Mouse (Mus musculus) E14TG2a.4 (cell line): ENCODE measurements around the gene Crip3.

Experiments
- H3K27me3 ChIP-seq: 2 replicates; pipeline ENCODE4 v1.6.1; 2014; ENCODE audit warnings: low read length, control low read depth; ENCODE audit not compliant: insufficient read depth
- H3K36me3 ChIP-seq: 2 replicates; pipeline ENCODE4 v1.6.1; 2014; ENCODE audit warnings: low read length, control low read depth; ENCODE audit not compliant: insufficient read depth
- H3K4me1 ChIP-seq: replicated peaks from 2 replicates; pipeline ENCODE4 v1.6.1; 2014; ENCODE audit warnings: low read depth, low read length, control low read depth
- H3K4me3 ChIP-seq: replicated peaks from 2 replicates; pipeline ENCODE4 v1.5.1; 2014; ENCODE audit warnings: mild to moderate bottlenecking, low read length
- H3K9me3 ChIP-seq: 2 replicates; pipeline ENCODE4 v1.6.1; 2014; ENCODE audit warnings: low read length, control low read depth
- CTCF ChIP-seq: conservative IDR thresholded peaks from 2 replicates; pipeline ENCODE4 v1.5.1; 2014; ENCODE audit warnings: low read length
- NANOG ChIP-seq: IDR thresholded peaks from 2 replicates; pipeline ENCODE4 v1.6.1; 2014; ENCODE audit warnings: borderline replicate concordance, low read length, mixed read lengths
- POU5F1 ChIP-seq: IDR thresholded peaks from 2 replicates; pipeline ENCODE4 v1.6.1; 2014; ENCODE audit warnings: low read length, borderline replicate concordance

Gene Crip3

DNA sequence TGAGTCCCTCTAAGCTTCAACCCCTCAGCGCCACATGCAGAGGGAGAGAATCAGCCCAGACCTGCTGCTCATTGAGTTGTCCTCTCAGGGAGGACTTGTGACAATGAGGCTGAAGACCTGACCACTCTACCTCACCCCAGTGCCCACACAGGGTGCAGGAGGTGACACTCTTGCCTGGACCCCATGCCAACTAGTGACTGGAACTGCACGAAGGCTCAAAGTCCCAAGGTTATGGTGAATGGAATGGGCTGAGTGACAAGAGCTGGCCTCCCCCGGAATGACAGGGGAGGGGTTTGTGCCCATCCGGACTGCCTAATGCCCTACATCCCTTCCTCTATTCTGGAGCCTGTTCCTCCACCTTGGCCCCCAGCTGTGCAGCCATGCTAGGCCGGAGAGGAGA, 24.0 kb downstream of the Crip3 start:
- Histone ChIP-seq H3K27me3 (peaks cover 75% of the 10 kb centered on the region), H3K4me3 (no peak overlapping the region; the same call in 1 of the 2 replicates), H3K9me3 (no peaks in the 10 kb centered on the region), H3K4me1 (peaks cover 60% of the 10 kb centered on the region), H3K36me3 (no peaks in the 10 kb centered on the region)
- no peak for TF ChIP-seq CTCF
- TF ChIP-seq POU5F1: no peak
- no peak for TF ChIP-seq NANOG

DNA sequence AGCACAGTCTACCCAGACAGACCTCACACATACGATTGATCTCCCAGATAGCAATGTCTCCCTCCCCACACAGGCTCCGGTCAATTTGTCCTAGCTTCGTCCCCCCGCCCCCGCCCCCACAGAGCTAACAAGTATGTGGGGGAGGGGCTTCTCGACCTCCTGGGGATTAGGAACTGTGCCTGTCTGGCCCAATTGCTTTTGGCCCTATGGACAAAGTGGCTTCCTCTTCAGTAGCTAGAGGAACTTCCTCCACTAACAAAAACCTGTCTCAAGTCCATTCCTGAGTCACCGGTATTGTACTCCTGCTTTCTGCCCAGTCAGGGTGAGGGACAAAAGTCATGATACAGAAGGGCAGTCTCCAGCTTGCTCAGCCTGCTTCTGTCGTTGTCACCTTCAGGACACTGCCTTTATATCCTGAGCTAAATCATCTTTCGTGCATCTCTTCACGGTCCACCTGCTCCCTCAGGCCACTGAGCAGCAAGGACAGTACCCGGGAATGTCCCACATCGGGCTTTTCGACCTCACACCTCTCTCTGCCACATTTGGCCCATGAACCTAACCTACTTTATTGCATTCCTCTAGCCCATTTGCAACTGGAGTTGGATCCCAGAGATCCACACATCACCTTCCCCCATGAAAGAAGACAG, 24.7 kb downstream of the Crip3 start:
- H3K4me1 ChIP-seq: peaks cover 60% of the 10 kb centered on the region
- H3K9me3 ChIP-seq: no peaks in the 10 kb centered on the region
- peak overlapping the region; percentile 13; the same call in 1 of the 2 replicates for H3K4me3 ChIP-seq
- peaks cover 75% of the 10 kb centered on the region for H3K27me3 ChIP-seq
- no peaks in the 10 kb centered on the region for H3K36me3 ChIP-seq
- TF ChIP-seq POU5F1: no peak
- no peak for TF ChIP-seq CTCF
- TF ChIP-seq NANOG: no peak

DNA sequence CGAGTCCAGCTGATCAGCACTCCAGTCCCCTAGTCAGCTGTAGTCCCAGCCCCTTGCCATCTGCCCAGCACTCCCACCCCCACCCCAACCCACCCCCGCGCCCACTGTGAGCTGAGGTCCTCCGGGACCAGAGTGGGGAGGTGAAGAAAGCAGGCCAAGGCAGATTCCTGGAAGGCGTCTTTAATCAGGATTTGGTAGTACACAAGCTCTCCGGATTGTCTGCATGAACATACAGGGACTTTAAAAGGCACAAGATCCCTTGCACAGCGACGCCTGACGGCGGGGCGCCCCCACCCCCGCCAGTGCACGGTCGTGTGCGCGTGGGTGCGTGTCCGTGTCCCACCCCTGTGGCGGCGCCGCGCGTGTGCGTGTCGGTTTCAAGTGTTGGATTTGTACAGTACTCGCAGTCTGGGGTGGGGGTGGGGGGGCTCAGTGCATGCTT, 25.3 kb downstream of the Crip3 start:
- Histone ChIP-seq H3K27me3 (peaks cover 77% of the 10 kb centered on the region), H3K4me3 (peak overlapping the region; percentile 74), H3K9me3 (no peaks in the 10 kb centered on the region), H3K4me1 (peaks cover 63% of the 10 kb centered on the region), H3K36me3 (no peaks in the 10 kb centered on the region)
- TF ChIP-seq CTCF: no peak
- TF ChIP-seq POU5F1: no peak
- no peak for TF ChIP-seq NANOG

DNA sequence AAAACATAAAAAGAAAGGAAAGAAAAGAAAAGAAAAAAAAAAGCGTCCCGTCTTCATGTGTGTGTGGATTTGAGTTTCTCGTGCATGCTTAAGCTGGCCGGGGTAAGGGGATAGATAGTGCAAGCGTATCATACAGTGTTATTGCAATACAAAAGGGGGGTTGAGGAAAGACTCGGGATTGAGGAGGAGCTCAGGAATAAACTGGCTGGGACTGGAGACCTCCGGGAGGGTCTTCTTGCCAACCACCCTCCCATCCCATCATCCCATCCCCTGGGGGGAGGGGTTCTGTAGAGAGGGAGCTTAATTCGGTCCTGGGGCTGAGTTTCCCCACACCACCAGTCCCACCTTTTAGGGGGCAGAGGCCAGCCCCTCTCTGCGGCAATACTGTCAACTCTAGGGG, 25.8 kb downstream of the Crip3 start:
- peaks cover 68% of the 10 kb centered on the region for H3K4me1 ChIP-seq
- peak overlapping the region; percentile 74 for H3K4me3 ChIP-seq
- peaks cover 83% of the 10 kb centered on the region for H3K27me3 ChIP-seq
- TF ChIP-seq CTCF (no peak), NANOG (no peak), POU5F1 (no peak)
- no peaks in the 10 kb centered on the region for H3K9me3 ChIP-seq
- no peaks in the 10 kb centered on the region for H3K36me3 ChIP-seq

DNA sequence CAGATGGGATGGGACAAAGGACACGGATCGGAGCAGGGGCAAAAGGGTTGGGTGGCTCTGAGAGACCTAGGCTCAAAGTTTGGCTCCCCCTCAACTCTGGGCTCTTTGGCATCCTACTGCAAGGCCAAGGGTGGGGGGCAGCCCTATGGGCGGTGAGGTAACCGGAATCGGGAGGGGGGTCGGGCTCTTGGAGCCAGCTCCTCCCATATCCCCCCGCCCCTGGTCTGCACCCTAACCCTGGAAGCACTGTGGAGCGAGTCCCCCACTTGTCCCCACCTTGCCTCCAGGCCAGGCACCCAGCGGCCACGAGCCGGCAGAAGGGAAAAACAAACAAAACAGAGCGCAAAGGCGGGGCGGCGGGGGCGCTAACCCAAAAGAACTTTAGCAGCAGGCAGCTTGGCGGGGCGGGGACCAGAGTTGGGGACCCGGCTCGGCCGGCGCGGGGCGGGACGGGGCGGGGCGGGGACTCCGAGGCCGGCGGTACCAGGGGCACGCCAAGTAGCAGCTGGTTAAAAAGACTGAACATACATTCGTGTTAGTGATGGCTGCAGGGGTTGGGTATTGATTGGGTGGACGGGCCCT, 26.5 kb downstream of the Crip3 start:
- H3K27me3 ChIP-seq: peaks cover 89% of the 10 kb centered on the region
- H3K4me3 ChIP-seq: peak overlapping the region; percentile 74
- H3K36me3 ChIP-seq: no peaks in the 10 kb centered on the region
- H3K9me3 ChIP-seq: no peaks in the 10 kb centered on the region
- H3K4me1 ChIP-seq: peaks cover 74% of the 10 kb centered on the region
- no peak for TF ChIP-seq NANOG
- no peak for TF ChIP-seq CTCF
- TF ChIP-seq POU5F1: no peak

DNA sequence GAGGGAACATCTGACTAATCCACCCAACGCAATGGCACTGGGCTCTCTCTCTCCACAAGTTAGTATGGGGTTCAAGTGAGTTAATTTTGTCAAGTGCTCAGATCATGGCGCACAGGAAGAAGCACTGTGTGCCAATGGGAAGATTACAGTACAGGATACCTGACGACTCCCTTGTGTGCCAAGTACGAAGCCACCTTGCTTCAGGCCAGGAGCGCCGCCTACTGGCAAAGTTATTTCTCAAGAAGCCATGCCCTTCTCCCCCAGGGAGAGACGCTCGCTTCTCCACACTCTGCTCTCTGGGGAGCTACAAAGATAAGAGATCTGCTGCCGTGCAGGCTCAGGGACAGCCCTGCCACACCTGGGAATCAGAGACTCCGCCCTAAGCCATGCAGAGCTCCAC, 29.1 kb downstream of the Crip3 start:
- Histone ChIP-seq H3K4me1 (peaks cover 75% of the 10 kb centered on the region), H3K4me3 (no peak overlapping the region), H3K36me3 (no peaks in the 10 kb centered on the region), H3K27me3 (peaks cover 96% of the 10 kb centered on the region), H3K9me3 (no peaks in the 10 kb centered on the region)
- TF ChIP-seq CTCF: peak; percentile 85
- no peak for TF ChIP-seq NANOG
- TF ChIP-seq POU5F1: no peak

DNA sequence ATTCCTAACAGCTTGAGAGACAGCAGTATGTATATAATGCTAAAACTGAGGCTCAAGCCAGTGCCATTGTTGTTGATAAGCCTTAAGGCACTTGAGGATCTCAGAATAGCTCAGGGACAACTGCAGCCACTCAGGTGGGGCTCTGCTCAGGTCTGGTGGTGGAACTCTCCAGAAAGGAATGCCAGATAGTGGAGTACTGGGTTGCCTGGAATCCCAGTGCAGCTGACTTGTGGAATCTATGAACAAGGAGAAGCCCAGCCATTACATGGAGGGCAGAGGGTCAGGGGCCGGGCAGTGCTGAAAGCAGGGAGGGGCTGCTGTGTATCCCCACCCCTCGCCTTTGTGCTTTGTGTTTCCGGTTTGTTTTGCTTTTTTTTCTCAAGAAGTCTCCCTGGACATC, 29.7 kb downstream of the Crip3 start:
- Histone ChIP-seq H3K4me3 (no peak overlapping the region), H3K4me1 (peaks cover 73% of the 10 kb centered on the region), H3K36me3 (no peaks in the 10 kb centered on the region), H3K27me3 (peaks cover 96% of the 10 kb centered on the region), H3K9me3 (no peaks in the 10 kb centered on the region)
- TF ChIP-seq POU5F1 (no peak), CTCF (no peak), NANOG (no peak)

DNA sequence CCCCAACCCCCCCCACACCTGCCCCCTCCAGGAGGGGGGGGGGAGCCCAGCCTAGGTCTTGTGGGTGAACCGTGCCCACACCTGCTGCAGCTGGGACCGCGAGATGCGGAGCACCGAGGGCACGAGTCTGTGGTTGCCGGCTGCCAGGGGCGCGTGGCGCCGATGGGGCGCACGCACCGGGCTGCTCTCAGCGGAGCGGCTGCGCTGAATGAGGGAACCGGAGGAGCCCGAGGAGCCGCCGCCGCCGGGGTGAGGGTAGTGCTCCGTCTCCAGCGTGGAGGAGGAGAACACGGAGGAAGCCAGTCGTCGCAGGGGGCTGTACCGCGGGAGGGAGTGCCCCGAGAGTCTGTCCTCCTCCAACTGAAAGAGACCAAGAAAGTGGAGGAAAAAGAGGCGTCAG, 31.9 kb downstream of the Crip3 start:
- peak overlapping the region; percentile 76 for H3K4me3 ChIP-seq
- TF ChIP-seq CTCF (no peak), POU5F1 (no peak), NANOG (no peak)
- H3K36me3 ChIP-seq: no peaks in the 10 kb centered on the region
- peaks cover 56% of the 10 kb centered on the region for H3K4me1 ChIP-seq
- peaks cover 94% of the 10 kb centered on the region for H3K27me3 ChIP-seq
- no peaks in the 10 kb centered on the region for H3K9me3 ChIP-seq
